Mouse (Mus musculus): ENCODE measurements around the gene Ccdc81. TPM values are rescaled to one million over a fixed set of nuclear protein-coding genes. Genes with fewer than 3 reads are reported as not detected.

Ccdc81 gene
- total RNA-seq, 1 experiment = 0.13 TPM

- Histone ChIP-seq H3K27ac (ENCODE audit: insufficient read depth, low read depth, low read length, poor library complexity, severe bottlenecking) (no peak overlapping the region), H3K36me3 (ENCODE audit: control insufficient read depth, insufficient read depth, low read length, poor library complexity, severe bottlenecking) (no peaks in the 10 kb centered on the region), H3K9me3 (ENCODE audit: control insufficient read depth, insufficient read depth, low read depth, low read length) (no peaks in the 10 kb centered on the region), H3K9ac (ENCODE audit: insufficient read depth, low read depth, low read length, poor library complexity, severe bottlenecking) (no peak overlapping the region), H3K4me3 (ENCODE audit: insufficient read depth in 1 of 2, low read depth in 1 of 2, low read length in 2 of 2, poor library complexity in 1 of 2, severe bottlenecking in 1 of 2) (no peak overlapping the region), H3K4me1 (ENCODE audit: control insufficient read depth in 2 of 2, insufficient read depth in 2 of 2, low read length in 2 of 2, poor library complexity in 1 of 2) (no peaks in the 10 kb centered on the region)
- DNase-seq (ENCODE audit: low read depth, low spot score) = no peak
- no peak for TF ChIP-seq CHD2 (IDR thresholded peaks at IDR 0.05; ENCODE audit: low read depth, low read length)
- TF ChIP-seq MAFK (IDR thresholded peaks at IDR 0.05; ENCODE audit: insufficient read depth, low read depth, low read length) = no peak
- no peak for TF ChIP-seq ZNF384 (IDR thresholded peaks at IDR 0.05; ENCODE audit: low read depth, low read length)
- TF ChIP-seq HCFC1 (IDR thresholded peaks at IDR 0.05; ENCODE audit: borderline replicate concordance, insufficient read depth, low read length) = no peak
- TF ChIP-seq ZC3H11A (IDR thresholded peaks at IDR 0.05; ENCODE audit: borderline replicate concordance, low read depth, low read length) = no peak
- in situ Hi-C loops (cut with MboI; ENCODE audit: low sequenced_read_pairs in 2 of 2, unreplicated experiment in 2 of 2) = no loop called here
These were observed 18.9 kb downstream of the Ccdc81 start for GRCm38 (mm10) chr7:89884551-89884950.

GRCm38 (mm10) chr7:89879686-89880085 lies 23.7 kb downstream of the Ccdc81 start:
- H3K4me3 ChIP-seq (ENCODE audit: insufficient read depth in 1 of 2, low read depth in 1 of 2, low read length in 2 of 2, poor library complexity in 1 of 2, severe bottlenecking in 1 of 2) = no peak overlapping the region
- no peaks in the 10 kb centered on the region for H3K9me3 ChIP-seq (ENCODE audit: control insufficient read depth, insufficient read depth, low read depth, low read length)
- H3K4me1 ChIP-seq (ENCODE audit: control insufficient read depth in 2 of 2, insufficient read depth in 2 of 2, low read length in 2 of 2, poor library complexity in 1 of 2) = no peaks in the 10 kb centered on the region
- no peak for DNase-seq (ENCODE audit: low read depth, low spot score)
- no peak overlapping the region for H3K9ac ChIP-seq (ENCODE audit: insufficient read depth, low read depth, low read length, poor library complexity, severe bottlenecking)
- no peaks in the 10 kb centered on the region for H3K36me3 ChIP-seq (ENCODE audit: control insufficient read depth, insufficient read depth, low read length, poor library complexity, severe bottlenecking)
- no peak overlapping the region for H3K27ac ChIP-seq (ENCODE audit: insufficient read depth, low read depth, low read length, poor library complexity, severe bottlenecking)
- in situ Hi-C loops (cut with MboI; ENCODE audit: low sequenced_read_pairs in 2 of 2, unreplicated experiment in 2 of 2) = no loop called here
- TF ChIP-seq MAFK (IDR thresholded peaks at IDR 0.05; ENCODE audit: insufficient read depth, low read depth, low read length) (no peak), ZC3H11A (IDR thresholded peaks at IDR 0.05; ENCODE audit: borderline replicate concordance, low read depth, low read length) (no peak), HCFC1 (IDR thresholded peaks at IDR 0.05; ENCODE audit: borderline replicate concordance, insufficient read depth, low read length) (no peak), CHD2 (IDR thresholded peaks at IDR 0.05; ENCODE audit: low read depth, low read length) (no peak), ZNF384 (IDR thresholded peaks at IDR 0.05; ENCODE audit: low read depth, low read length) (no peak)

GRCm38 (mm10) chr7:89867221-89867620 lies 36.2 kb downstream of the Ccdc81 start:
- Histone ChIP-seq H3K36me3 (ENCODE audit: control insufficient read depth, insufficient read depth, low read length, poor library complexity, severe bottlenecking) (no peaks in the 10 kb centered on the region), H3K9ac (ENCODE audit: insufficient read depth, low read depth, low read length, poor library complexity, severe bottlenecking) (no peak overlapping the region), H3K9me3 (ENCODE audit: control insufficient read depth, insufficient read depth, low read depth, low read length) (no peaks in the 10 kb centered on the region), H3K27ac (ENCODE audit: insufficient read depth, low read depth, low read length, poor library complexity, severe bottlenecking) (no peak overlapping the region), H3K4me3 (ENCODE audit: insufficient read depth in 1 of 2, low read depth in 1 of 2, low read length in 2 of 2, poor library complexity in 1 of 2, severe bottlenecking in 1 of 2) (no peak overlapping the region), H3K4me1 (ENCODE audit: control insufficient read depth in 2 of 2, insufficient read depth in 2 of 2, low read length in 2 of 2, poor library complexity in 1 of 2) (no peaks in the 10 kb centered on the region)
- in situ Hi-C loops (cut with MboI; ENCODE audit: low sequenced_read_pairs in 2 of 2, unreplicated experiment in 2 of 2) = no loop called here
- no peak for DNase-seq (ENCODE audit: low read depth, low spot score)
- no peak for TF ChIP-seq CHD2 (IDR thresholded peaks at IDR 0.05; ENCODE audit: low read depth, low read length)

GRCm38 (mm10) chr7:89864769-89865168 lies 38.7 kb downstream of the Ccdc81 start:
- in situ Hi-C loops (cut with MboI; ENCODE audit: low sequenced_read_pairs in 2 of 2, unreplicated experiment in 2 of 2) = no loop called here
- H3K9me3 ChIP-seq (ENCODE audit: control insufficient read depth, insufficient read depth, low read depth, low read length) = no peaks in the 10 kb centered on the region
- H3K4me1 ChIP-seq (ENCODE audit: control insufficient read depth in 2 of 2, insufficient read depth in 2 of 2, low read length in 2 of 2, poor library complexity in 1 of 2) = no peaks in the 10 kb centered on the region
- H3K27ac ChIP-seq (ENCODE audit: insufficient read depth, low read depth, low read length, poor library complexity, severe bottlenecking) = no peak overlapping the region
- H3K36me3 ChIP-seq (ENCODE audit: control insufficient read depth, insufficient read depth, low read length, poor library complexity, severe bottlenecking) = no peaks in the 10 kb centered on the region
- DNase-seq (ENCODE audit: low read depth, low spot score) = no peak
- H3K4me3 ChIP-seq (ENCODE audit: insufficient read depth in 1 of 2, low read depth in 1 of 2, low read length in 2 of 2, poor library complexity in 1 of 2, severe bottlenecking in 1 of 2) = no peak overlapping the region
- no peak overlapping the region for H3K9ac ChIP-seq (ENCODE audit: insufficient read depth, low read depth, low read length, poor library complexity, severe bottlenecking)
- TF ChIP-seq MAFK (IDR thresholded peaks at IDR 0.05; ENCODE audit: insufficient read depth, low read depth, low read length) (no peak), ZC3H11A (IDR thresholded peaks at IDR 0.05; ENCODE audit: borderline replicate concordance, low read depth, low read length) (no peak), ZNF384 (IDR thresholded peaks at IDR 0.05; ENCODE audit: low read depth, low read length) (no peak), CHD2 (IDR thresholded peaks at IDR 0.05; ENCODE audit: low read depth, low read length) (no peak)

- no peak overlapping the region for H3K4me3 ChIP-seq (ENCODE audit: insufficient read depth in 1 of 2, low read depth in 1 of 2, low read length in 2 of 2, poor library complexity in 1 of 2, severe bottlenecking in 1 of 2)
- TF ChIP-seq ZNF384 (IDR thresholded peaks at IDR 0.05; ENCODE audit: low read depth, low read length) = no peak
- no peaks in the 10 kb centered on the region for H3K9me3 ChIP-seq (ENCODE audit: control insufficient read depth, insufficient read depth, low read depth, low read length)
- H3K4me1 ChIP-seq (ENCODE audit: control insufficient read depth in 2 of 2, insufficient read depth in 2 of 2, low read length in 2 of 2, poor library complexity in 1 of 2) = no peaks in the 10 kb centered on the region
- H3K27ac ChIP-seq (ENCODE audit: insufficient read depth, low read depth, low read length, poor library complexity, severe bottlenecking) = no peak overlapping the region
- in situ Hi-C loops (cut with MboI; ENCODE audit: low sequenced_read_pairs in 2 of 2, unreplicated experiment in 2 of 2) = no loop called here
- H3K9ac ChIP-seq (ENCODE audit: insufficient read depth, low read depth, low read length, poor library complexity, severe bottlenecking) = no peak overlapping the region
- no peaks in the 10 kb centered on the region for H3K36me3 ChIP-seq (ENCODE audit: control insufficient read depth, insufficient read depth, low read length, poor library complexity, severe bottlenecking)
- DNase-seq (ENCODE audit: low read depth, low spot score) = no peak
These were observed 46.8 kb downstream of the Ccdc81 start for GRCm38 (mm10) chr7:89856440-89857217.
